Mouse (Mus musculus) thymus, postnatal 0 days (tissue): ENCODE measurements around the gene Smyd1. TPM values are rescaled to one million over a fixed set of nuclear protein-coding genes. Genes with fewer than 3 reads are reported as not detected.

Source experiments
- DNase-seq: peaks from one replicate; pipeline ENCODE4 v3.0.0-alpha.2; 2015; ENCODE audit warnings: low spot score
- microRNA-seq: library from miRNA; unstranded; fragments of <30 nt; microRNA quantifications from one replicate; pipeline ENCODE4, GENCODE M21; 2016; ENCODE audit warnings: borderline number of aligned reads
- polyA plus RNA-seq: library from polyadenylated mRNA; unstranded; fragments of >200 nt; fragmentation: Nextera tagmentation; extraction: Ambion mirVana; gene quantifications from 2 replicates; pipeline ENCODE4 v1.2.1, GENCODE M21; 2015

The Smyd1 gene
- polyA plus RNA-seq, 1 experiment from 2014 or later, result 3.7 TPM

- no peak for DNase-seq
Observed at GRCm38 (mm10) chr6:71211917-71212316, 110.1 kb downstream of the Smyd1 start.

- no peak for DNase-seq
Observed at GRCm38 (mm10) chr6:71208691-71209090, 113.3 kb downstream of the Smyd1 start.

- DNase-seq, result no peak
Observed at GRCm38 (mm10) chr6:71204166-71204565, 117.9 kb downstream of the Smyd1 start.

GRCm38 (mm10) chr6:71203674-71204073 is 118.4 kb downstream of the Smyd1 start:
- DNase-seq, result no peak

- DNase-seq, result no peak
Observed at GRCm38 (mm10) chr6:71201925-71202324, 120.1 kb downstream of the Smyd1 start.

- DNase-seq, result no peak
Observed at GRCm38 (mm10) chr6:71199612-71200011, 122.4 kb downstream of the Smyd1 start, which contains the start of gene Fabp1. Fabp1 (plus strand) TSS chr6:71199827.

- no peak for DNase-seq
Observed at GRCm38 (mm10) chr6:71197636-71198535, 124.1 kb downstream of the Smyd1 start.

GRCm38 (mm10) chr6:71196107-71196506 is 125.9 kb downstream of the Smyd1 start:
- no peak for DNase-seq

GRCm38 (mm10) chr6:71193151-71193740 is 128.8 kb downstream of the Smyd1 start:
- DNase-seq, result no peak

GRCm38 (mm10) chr6:71190501-71190900 is 131.5 kb downstream of the Smyd1 start:
- no peak for DNase-seq

GRCm38 (mm10) chr6:71189578-71189977 is 132.5 kb downstream of the Smyd1 start:
- no peak for DNase-seq

- no peak for DNase-seq
Observed at GRCm38 (mm10) chr6:71184941-71185604, 137.0 kb downstream of the Smyd1 start.

- no peak for DNase-seq
Observed at GRCm38 (mm10) chr6:71180596-71180995, 141.4 kb downstream of the Smyd1 start.

GRCm38 (mm10) chr6:71172812-71173580 is 149.0 kb downstream of the Smyd1 start:
- no peak for DNase-seq

- peak; percentile 83 for DNase-seq
Observed at GRCm38 (mm10) chr6:71166551-71167169, 155.4 kb downstream of the Smyd1 start.

- DNase-seq, result peak; percentile 81
Observed at GRCm38 (mm10) chr6:71164394-71164793, 157.6 kb downstream of the Smyd1 start.

Small RNA genes lying within 50 kb of the gene (microRNA-seq; reads per million reads assigned to microRNA genes)
- gene Mir8112, result 36.2 reads per million, percentile 35 among the genes with 10 or more reads in this experiment

Other genes starting within 250 kb of the Smyd1 start
- gene Thnsl2, start 177.8 kb downstream of the Smyd1 start, polyA plus RNA-seq, result 7.8 and 11.3 TPM in 2 replicates
- 1.3 and 2.3 TPM in 2 replicates for gene Fabp1, start 122.4 kb downstream of the Smyd1 start, polyA plus RNA-seq
- 92.6 and 98.4 TPM in 2 replicates for gene Krcc1, start 50.6 kb downstream of the Smyd1 start, polyA plus RNA-seq
- 1,203 and 1,244 TPM in 2 replicates for gene Cd8b1, start 555 bp upstream of the Smyd1 start, polyA plus RNA-seq
- 664 and 665 TPM in 2 replicates for gene Cd8a, start 51.2 kb upstream of the Smyd1 start, polyA plus RNA-seq
- 311 and 342 TPM in 2 replicates for gene Rmnd5a, start 118.4 kb upstream of the Smyd1 start, polyA plus RNA-seq
- gene Rnf103, start 171.7 kb upstream of the Smyd1 start, polyA plus RNA-seq, result 12.1 and 13.8 TPM in 2 replicates
- 58.1 and 60.8 TPM in 2 replicates for gene Chmp3, start 221.6 kb upstream of the Smyd1 start, polyA plus RNA-seq